Mouse (Mus musculus) hindbrain, embryonic 12.5 days (tissue): ENCODE data around the gene Kdm5a. TPM values are rescaled to one million over a fixed set of nuclear protein-coding genes. Genes with fewer than 3 reads are reported as not detected.
A peak's percentile ranks its signal among the peaks of the same experiment; 100 is the strongest.

Experiments
- ATAC-seq: fragments of 200-750 bp; cut with Nextera tagmentation; 2 replicates; pipeline ENCODE4 v1.8.0; 2017; ENCODE audit warnings: moderate TSS enrichment; ENCODE audit not compliant: low FRiP score
- H3K27ac ChIP-seq: fragments of 300-500 bp; sonication (generic); 2 replicates; pipeline ENCODE4 v1.5.1; 2016; ENCODE audit warnings: mild to moderate bottlenecking
- H3K27me3 ChIP-seq: fragments of 300-500 bp; sonication (generic); 2 replicates; pipeline ENCODE4 v1.6.1; 2016; ENCODE audit warnings: mild to moderate bottlenecking
- H3K36me3 ChIP-seq: fragments of 300-500 bp; sonication (generic); 2 replicates; pipeline ENCODE4 v1.6.1; 2016; ENCODE audit warnings: mild to moderate bottlenecking
- H3K4me1 ChIP-seq: fragments of 300-500 bp; sonication (generic); 2 replicates; pipeline ENCODE4 v1.6.1; 2016
- H3K4me2 ChIP-seq: fragments of 300-500 bp; sonication (generic); replicated peaks from 2 replicates; pipeline ENCODE4 v1.6.1; 2016; ENCODE audit warnings: mild to moderate bottlenecking
- H3K4me3 ChIP-seq: fragments of 300-500 bp; sonication (generic); 2 replicates; pipeline ENCODE4 v1.5.1; 2016; ENCODE audit warnings: mild to moderate bottlenecking
- H3K9ac ChIP-seq: fragments of 300-500 bp; sonication (generic); 2 replicates; pipeline ENCODE4 v1.6.1; 2016; ENCODE audit warnings: mild to moderate bottlenecking, moderate library complexity
- H3K9me3 ChIP-seq: fragments of 300-500 bp; sonication (generic); replicated peaks from 2 replicates; pipeline ENCODE4 v1.6.1; 2016; ENCODE audit warnings: mild to moderate bottlenecking
- WGBS: fragments of 180-500 bp; shearing (Covaris S2); methylation state at CpG from one replicate; pipeline ENCODE4 v1.1.7; 2016; 5-methylcytosine and 5-hydroxymethylcytosine counted together
- polyA plus RNA-seq: library from polyadenylated mRNA; unstranded; fragments of >200 nt; fragmentation: Nextera tagmentation; extraction: Ambion mirVana; gene quantifications from 2 replicates; pipeline ENCODE4 v1.2.1, GENCODE M21; 2016

The Kdm5a gene
- polyA plus RNA-seq, 1 experiment from 2014 or later: 59.6 TPM

GRCm38 (mm10) chr6:120362774-120363687 is 893 bp upstream of the Kdm5a start:
- peak; percentile 43 for ATAC-seq

GRCm38 (mm10) chr6:120364523-120364905 is 590 bp downstream of the Kdm5a start:
- Histone ChIP-seq H3K9me3 (no peaks in the 10 kb centered on the region), H3K36me3 (peaks cover 23% of the 10 kb centered on the region), H3K27ac (peak overlapping the region; percentile 94), H3K9ac (peak overlapping the region; percentile 96), H3K27me3 (no peaks in the 10 kb centered on the region), H3K4me2 (peak overlapping the region; percentile 89), H3K4me3 (peak overlapping the region; percentile 97), H3K4me1 (peaks cover 16% of the 10 kb centered on the region)
- no peak; the same call in 1 of the 2 replicates for ATAC-seq
- under 1% methylated on average over 31 of the region's 31 CpGs for WGBS

More at GRCm38 (mm10) chr6:120362774-120363687, 893 bp upstream of the Kdm5a start:
- Histone ChIP-seq H3K4me2 (peak overlapping the region; percentile 89), H3K36me3 (peaks cover 8% of the 10 kb centered on the region), H3K4me1 (peaks cover 16% of the 10 kb centered on the region), H3K9me3 (no peaks in the 10 kb centered on the region), H3K27ac (peak overlapping the region; percentile 94), H3K9ac (peak overlapping the region; percentile 96), H3K4me3 (peak overlapping the region; percentile 97), H3K27me3 (no peaks in the 10 kb centered on the region)
- 25% methylated on average over 15 of the region's 15 CpGs for WGBS

- H3K9me3 ChIP-seq: no peaks in the 10 kb centered on the region
- H3K4me3 ChIP-seq: peak overlapping the region; percentile 97
- no peaks in the 10 kb centered on the region for H3K27me3 ChIP-seq
- peaks cover 16% of the 10 kb centered on the region for H3K4me1 ChIP-seq
- peaks cover 28% of the 10 kb centered on the region for H3K36me3 ChIP-seq
- peak overlapping the region; percentile 96 for H3K9ac ChIP-seq
- no peak for ATAC-seq
- H3K27ac ChIP-seq: no peak overlapping the region
- peak overlapping the region; percentile 89 for H3K4me2 ChIP-seq
- WGBS: 5% methylated on average over 15 of the region's 15 CpGs
Observed at GRCm38 (mm10) chr6:120365051-120365450, 1.1 kb downstream of the Kdm5a start.

DNA sequence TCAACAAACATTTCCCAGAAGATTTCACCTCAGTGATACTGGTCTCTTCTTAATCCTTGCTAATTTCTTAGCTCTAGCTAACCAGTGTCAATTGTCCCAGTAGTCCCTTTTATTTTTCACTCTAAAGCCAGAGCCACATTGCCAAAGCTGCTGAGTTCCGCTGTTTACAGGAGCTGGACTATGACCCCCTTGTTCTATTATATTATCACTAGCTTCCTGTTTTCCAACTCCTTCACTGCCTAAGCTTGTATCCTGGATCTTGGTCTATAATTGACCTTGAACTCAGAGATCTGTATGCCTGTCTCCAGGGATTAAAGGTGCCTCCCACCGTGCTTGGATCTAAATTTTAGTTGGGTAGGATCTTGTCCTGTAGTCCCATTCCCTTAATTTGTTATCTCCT is 12.8 kb downstream of the Kdm5a start:
- no peaks in the 10 kb centered on the region for H3K27me3 ChIP-seq
- no peak for ATAC-seq
- H3K9ac ChIP-seq: no peak overlapping the region
- H3K4me2 ChIP-seq: no peak overlapping the region
- no peak overlapping the region for H3K27ac ChIP-seq
- peaks cover 71% of the 10 kb centered on the region for H3K36me3 ChIP-seq
- no peaks in the 10 kb centered on the region for H3K9me3 ChIP-seq
- no peak overlapping the region for H3K4me3 ChIP-seq
- WGBS: 90% methylated on average over 2 of the region's 2 CpGs
- H3K4me1 ChIP-seq: no peaks in the 10 kb centered on the region

DNA sequence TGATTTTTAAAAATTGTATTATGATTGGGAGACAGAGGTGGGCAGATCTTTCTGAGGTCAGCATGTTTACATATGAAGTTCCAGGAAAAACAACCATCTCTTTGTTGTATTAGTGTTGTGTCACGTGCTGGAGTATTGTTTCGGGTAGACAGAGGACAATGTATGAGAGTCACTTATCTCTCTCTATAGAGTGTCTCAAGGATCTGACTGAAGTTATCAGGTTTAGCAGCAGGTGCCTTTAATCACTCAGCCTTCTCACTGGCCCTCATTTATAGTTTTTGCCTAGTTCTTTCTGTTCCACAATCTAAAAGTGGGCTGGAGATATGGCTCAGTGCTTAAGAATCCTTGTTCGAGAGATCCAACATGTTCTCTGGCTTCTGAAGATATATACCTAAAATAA is 26.1 kb downstream of the Kdm5a start:
- no peak overlapping the region for H3K27ac ChIP-seq
- H3K9ac ChIP-seq: no peak overlapping the region
- peaks cover 51% of the 10 kb centered on the region for H3K36me3 ChIP-seq
- H3K9me3 ChIP-seq: no peaks in the 10 kb centered on the region
- no peaks in the 10 kb centered on the region for H3K4me1 ChIP-seq
- H3K4me3 ChIP-seq: no peak overlapping the region
- 84% methylated on average over 3 of the region's 3 CpGs for WGBS
- no peak overlapping the region for H3K4me2 ChIP-seq
- no peaks in the 10 kb centered on the region for H3K27me3 ChIP-seq
- ATAC-seq: no peak

GRCm38 (mm10) chr6:120392811-120393210 is 28.9 kb downstream of the Kdm5a start:
- ATAC-seq: no peak

DNA sequence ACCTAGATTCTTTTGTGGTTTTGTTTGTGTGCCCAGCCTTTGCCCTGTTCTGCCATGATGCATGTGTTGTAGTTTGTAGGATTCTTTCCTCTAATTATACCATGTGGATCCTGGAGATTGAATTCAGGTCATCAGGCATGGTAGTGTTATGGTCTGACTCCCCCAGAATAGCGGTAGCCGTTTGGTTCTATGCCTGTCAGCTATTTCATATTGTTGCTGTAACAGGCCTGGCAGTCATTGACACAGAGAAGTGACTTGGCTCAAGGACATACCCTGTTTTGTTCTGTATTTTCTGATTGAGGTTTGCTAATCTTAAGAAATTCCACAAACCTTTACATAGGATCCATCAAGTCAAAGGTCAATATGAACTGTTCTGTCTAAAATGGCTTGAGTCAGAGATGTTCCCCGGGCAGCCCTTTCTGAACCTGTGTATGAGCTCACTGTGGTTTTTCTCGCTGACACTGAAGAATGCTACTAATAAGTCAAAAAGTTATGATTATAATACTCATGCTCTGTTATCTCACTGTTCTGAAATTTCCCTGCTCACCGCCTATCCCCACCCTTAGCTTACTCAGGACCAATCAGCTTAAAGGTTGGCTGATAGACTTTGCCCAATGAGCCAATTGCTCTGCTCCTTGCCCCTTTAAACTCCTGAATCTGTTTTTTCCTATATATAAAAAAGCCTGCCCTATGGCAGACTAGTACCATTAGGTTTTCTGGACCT is 31.9 kb downstream of the Kdm5a start:
- peaks cover 65% of the 10 kb centered on the region for H3K36me3 ChIP-seq
- WGBS: 100% methylated on average over 5 of the region's 5 CpGs

More at GRCm38 (mm10) chr6:120392811-120393210, 28.9 kb downstream of the Kdm5a start:
- no peaks in the 10 kb centered on the region for H3K9me3 ChIP-seq
- no peak overlapping the region for H3K27ac ChIP-seq
- no peak overlapping the region for H3K4me2 ChIP-seq
- no peaks in the 10 kb centered on the region for H3K27me3 ChIP-seq
- WGBS: 94% methylated on average over 2 of the region's 2 CpGs
- H3K4me1 ChIP-seq: no peaks in the 10 kb centered on the region
- no peak overlapping the region for H3K4me3 ChIP-seq
- H3K36me3 ChIP-seq: peaks cover 61% of the 10 kb centered on the region
- H3K9ac ChIP-seq: no peak overlapping the region

DNA sequence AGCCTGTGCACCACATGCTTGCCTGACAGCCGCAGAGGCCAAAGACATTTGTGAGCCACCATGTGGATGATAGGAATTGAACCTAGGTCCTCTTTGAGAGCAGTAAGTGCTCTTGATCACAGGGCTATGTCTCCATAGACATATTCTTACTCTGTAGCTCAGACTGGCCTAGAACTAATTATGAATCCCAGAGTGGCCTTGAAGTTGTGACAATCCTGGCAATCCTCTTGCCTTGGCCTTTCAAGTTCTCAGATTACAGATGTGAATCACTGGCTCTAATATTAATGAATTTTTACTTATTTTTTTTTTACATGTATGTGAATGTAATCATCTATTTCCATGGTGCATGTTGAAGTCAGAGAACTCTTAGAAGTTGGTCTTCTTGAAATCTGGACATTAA is 40.0 kb downstream of the Kdm5a start:
- ATAC-seq: no peak
- Histone ChIP-seq H3K27ac (no peak overlapping the region), H3K9ac (no peak overlapping the region), H3K4me1 (no peaks in the 10 kb centered on the region), H3K4me3 (no peak overlapping the region), H3K36me3 (peaks cover 65% of the 10 kb centered on the region), H3K9me3 (no peaks in the 10 kb centered on the region), H3K27me3 (no peaks in the 10 kb centered on the region), H3K4me2 (no peak overlapping the region)
- WGBS: 100% methylated on average over 1 of the region's 1 CpGs

More for the DNA sequence above, 31.9 kb downstream of the Kdm5a start:
- no peaks in the 10 kb centered on the region for H3K4me1 ChIP-seq
- no peaks in the 10 kb centered on the region for H3K9me3 ChIP-seq
- no peak for ATAC-seq
- H3K27me3 ChIP-seq: no peaks in the 10 kb centered on the region
- H3K27ac ChIP-seq: no peak overlapping the region
- no peak overlapping the region for H3K9ac ChIP-seq
- no peak overlapping the region for H3K4me3 ChIP-seq
- H3K4me2 ChIP-seq: no peak overlapping the region

DNA sequence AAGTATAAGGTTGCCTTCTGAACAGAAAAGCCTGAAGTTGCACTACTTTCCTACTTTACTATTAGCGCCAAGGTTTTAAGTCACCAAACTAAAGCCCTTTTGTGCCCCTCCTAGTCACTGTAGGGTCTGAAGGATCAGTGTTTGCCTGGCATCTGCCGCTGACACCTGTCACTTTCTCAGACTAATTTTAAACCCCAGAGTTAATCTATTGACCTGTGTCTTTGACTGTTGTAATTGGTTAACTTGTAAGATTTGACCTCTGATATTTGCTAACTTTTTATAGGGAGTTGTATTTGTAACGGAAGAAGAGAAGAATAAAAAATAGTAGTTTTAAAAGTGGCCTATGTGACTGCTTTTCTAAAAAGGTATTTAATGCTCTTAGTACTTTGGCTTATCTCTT is 74.2 kb downstream of the Kdm5a start:
- no peak for ATAC-seq
- H3K27ac ChIP-seq: no peak overlapping the region

DNA sequence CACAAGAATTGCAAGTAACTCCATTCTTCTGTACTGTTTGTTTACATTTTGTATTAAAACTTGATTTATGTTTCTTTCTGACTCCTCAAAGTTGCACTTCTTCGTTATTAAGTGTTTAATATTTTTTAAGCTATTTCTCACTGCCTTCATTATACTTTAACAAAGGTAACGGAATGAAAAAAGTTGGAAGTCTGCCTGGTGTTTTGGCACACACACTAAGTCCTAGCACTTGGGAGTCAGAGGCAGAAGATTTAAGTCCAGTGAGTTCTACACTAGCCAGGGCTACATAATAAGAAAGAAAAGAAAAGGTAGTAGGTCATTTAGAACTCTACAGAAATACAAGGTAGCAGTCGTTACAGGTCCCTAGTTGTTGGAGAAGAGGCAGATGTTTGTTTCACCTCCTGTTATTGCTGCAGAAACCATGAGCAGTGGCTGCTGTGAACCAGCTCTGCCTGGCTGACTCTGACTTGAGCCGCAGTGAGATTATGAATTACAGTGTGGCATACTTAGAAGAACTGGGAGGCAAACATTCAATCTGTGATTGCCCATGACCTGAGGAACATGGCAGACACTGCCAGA is 78.3 kb downstream of the Kdm5a start:
- no peak overlapping the region for H3K4me3 ChIP-seq
- no peak for ATAC-seq
- 94% methylated on average over 4 of the region's 4 CpGs for WGBS
- H3K27ac ChIP-seq: no peak overlapping the region
- H3K4me1 ChIP-seq: no peaks in the 10 kb centered on the region
- peaks cover 46% of the 10 kb centered on the region for H3K36me3 ChIP-seq
- no peak overlapping the region for H3K9ac ChIP-seq
- no peaks in the 10 kb centered on the region for H3K9me3 ChIP-seq
- H3K27me3 ChIP-seq: no peaks in the 10 kb centered on the region
- no peak overlapping the region for H3K4me2 ChIP-seq

More for the DNA sequence above, 74.2 kb downstream of the Kdm5a start:
- WGBS: 96% methylated on average over 3 of the region's 3 CpGs
- H3K4me1 ChIP-seq: no peaks in the 10 kb centered on the region
- H3K36me3 ChIP-seq: peaks cover 50% of the 10 kb centered on the region
- H3K9ac ChIP-seq: no peak overlapping the region
- no peaks in the 10 kb centered on the region for H3K9me3 ChIP-seq
- H3K4me2 ChIP-seq: no peak overlapping the region
- H3K27me3 ChIP-seq: no peaks in the 10 kb centered on the region
- no peak overlapping the region for H3K4me3 ChIP-seq

DNA sequence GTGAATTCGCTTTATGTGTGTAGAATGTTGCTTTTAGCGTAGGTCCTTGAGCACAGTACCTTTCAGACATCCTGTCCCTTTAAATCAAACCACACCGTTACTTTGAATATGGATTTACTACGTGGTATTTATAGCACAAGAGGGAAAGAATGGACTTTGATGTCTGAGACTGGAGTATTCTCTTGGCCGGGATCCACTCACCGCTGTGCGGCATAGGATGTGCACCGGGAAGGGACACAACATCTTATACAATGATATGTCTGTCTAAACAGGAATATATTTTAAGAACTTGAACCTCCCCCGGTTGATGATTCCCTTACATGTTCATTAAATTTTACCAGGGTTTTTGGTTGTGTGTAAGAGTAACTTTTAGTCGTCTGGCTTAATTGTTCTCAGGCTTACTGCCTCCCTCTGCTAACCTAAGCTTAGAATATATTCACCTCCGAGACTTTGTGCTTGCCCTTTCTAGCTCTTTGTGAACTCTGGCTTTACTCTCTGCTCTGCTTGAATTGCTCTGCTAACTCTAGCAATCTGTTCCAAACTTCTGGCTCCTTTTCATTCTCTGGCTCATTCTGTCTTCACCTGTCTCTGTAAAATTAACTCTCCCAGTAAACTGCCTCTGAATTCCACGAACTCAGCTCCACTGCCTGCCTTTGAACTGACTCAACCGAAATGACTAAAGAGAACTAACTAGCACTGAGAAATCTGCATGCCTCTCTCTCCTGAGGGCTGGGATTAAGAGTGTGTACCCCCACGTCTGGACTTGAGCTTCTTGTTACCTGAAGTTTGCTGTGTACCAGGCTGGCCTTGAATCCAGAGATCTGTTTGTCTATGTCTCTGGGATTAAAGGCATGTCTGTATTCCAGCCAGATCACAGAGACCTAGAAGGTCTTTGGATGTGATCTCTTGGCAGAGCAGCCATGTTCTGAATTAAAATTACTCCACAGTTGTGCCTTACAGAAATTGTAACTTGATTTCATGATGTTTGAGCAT is 79.7 kb downstream of the Kdm5a start:
- H3K36me3 ChIP-seq: peaks cover 36% of the 10 kb centered on the region

More for the DNA sequence above, 79.7 kb downstream of the Kdm5a start:
- Histone ChIP-seq H3K27ac (no peak overlapping the region), H3K4me3 (no peak overlapping the region), H3K9ac (no peak overlapping the region), H3K4me1 (no peaks in the 10 kb centered on the region), H3K27me3 (no peaks in the 10 kb centered on the region), H3K9me3 (no peaks in the 10 kb centered on the region), H3K4me2 (no peak overlapping the region)
- no peak for ATAC-seq
- 87% methylated on average over 14 of the region's 14 CpGs for WGBS
